Mouse (Mus musculus) E14TG2a.4 (cell line): Measurements from ENCODE around the gene Pdlim7.

ENCODE experiments used
- H3K27me3 ChIP-seq: 2 replicates; pipeline ENCODE4 v1.6.1; 2014; ENCODE audit warnings: low read length, control low read depth; ENCODE audit not compliant: insufficient read depth
- H3K36me3 ChIP-seq: 2 replicates; pipeline ENCODE4 v1.6.1; 2014; ENCODE audit warnings: low read length, control low read depth; ENCODE audit not compliant: insufficient read depth
- H3K4me1 ChIP-seq: replicated peaks from 2 replicates; pipeline ENCODE4 v1.6.1; 2014; ENCODE audit warnings: low read depth, low read length, control low read depth
- H3K4me3 ChIP-seq: replicated peaks from 2 replicates; pipeline ENCODE4 v1.5.1; 2014; ENCODE audit warnings: mild to moderate bottlenecking, low read length
- H3K9me3 ChIP-seq: 2 replicates; pipeline ENCODE4 v1.6.1; 2014; ENCODE audit warnings: low read length, control low read depth
- CTCF ChIP-seq: conservative IDR thresholded peaks from 2 replicates; pipeline ENCODE4 v1.5.1; 2014; ENCODE audit warnings: low read length
- NANOG ChIP-seq: IDR thresholded peaks from 2 replicates; pipeline ENCODE4 v1.6.1; 2014; ENCODE audit warnings: borderline replicate concordance, low read length, mixed read lengths
- POU5F1 ChIP-seq: IDR thresholded peaks from 2 replicates; pipeline ENCODE4 v1.6.1; 2014; ENCODE audit warnings: low read length, borderline replicate concordance

The Pdlim7 gene

GRCm38 (mm10) chr13:55468851-55469560 is 44.5 kb downstream of the Pdlim7 start:
- Histone ChIP-seq H3K4me1 (peaks cover 35% of the 10 kb centered on the region), H3K36me3 (peaks cover 10% of the 10 kb centered on the region; the same call in 1 of the 2 replicates), H3K4me3 (no peak overlapping the region), H3K27me3 (peaks cover 86% of the 10 kb centered on the region), H3K9me3 (no peaks in the 10 kb centered on the region)
- TF ChIP-seq NANOG (no peak), POU5F1 (no peak), CTCF (no peak)

- H3K27me3 ChIP-seq = peaks cover 60% of the 10 kb centered on the region
- no peaks in the 10 kb centered on the region for H3K9me3 ChIP-seq
- TF ChIP-seq NANOG (no peak), CTCF (no peak), POU5F1 (no peak)
Measured at GRCm38 (mm10) chr13:55465830-55466440, 47.5 kb downstream of the Pdlim7 start.

GRCm38 (mm10) chr13:55465184-55465583 is 48.3 kb downstream of the Pdlim7 start:
- peaks cover 53% of the 10 kb centered on the region for H3K27me3 ChIP-seq
- H3K9me3 ChIP-seq = no peaks in the 10 kb centered on the region
- peaks cover 41% of the 10 kb centered on the region for H3K4me1 ChIP-seq
- peak overlapping the region; percentile 90 for H3K4me3 ChIP-seq
- TF ChIP-seq POU5F1 (no peak), NANOG (no peak), CTCF (no peak)
- H3K36me3 ChIP-seq = peaks cover 40% of the 10 kb centered on the region

More at GRCm38 (mm10) chr13:55465830-55466440, 47.5 kb downstream of the Pdlim7 start:
- no peak overlapping the region for H3K4me3 ChIP-seq
- peaks cover 32% of the 10 kb centered on the region for H3K36me3 ChIP-seq
- peaks cover 39% of the 10 kb centered on the region for H3K4me1 ChIP-seq

DNA sequence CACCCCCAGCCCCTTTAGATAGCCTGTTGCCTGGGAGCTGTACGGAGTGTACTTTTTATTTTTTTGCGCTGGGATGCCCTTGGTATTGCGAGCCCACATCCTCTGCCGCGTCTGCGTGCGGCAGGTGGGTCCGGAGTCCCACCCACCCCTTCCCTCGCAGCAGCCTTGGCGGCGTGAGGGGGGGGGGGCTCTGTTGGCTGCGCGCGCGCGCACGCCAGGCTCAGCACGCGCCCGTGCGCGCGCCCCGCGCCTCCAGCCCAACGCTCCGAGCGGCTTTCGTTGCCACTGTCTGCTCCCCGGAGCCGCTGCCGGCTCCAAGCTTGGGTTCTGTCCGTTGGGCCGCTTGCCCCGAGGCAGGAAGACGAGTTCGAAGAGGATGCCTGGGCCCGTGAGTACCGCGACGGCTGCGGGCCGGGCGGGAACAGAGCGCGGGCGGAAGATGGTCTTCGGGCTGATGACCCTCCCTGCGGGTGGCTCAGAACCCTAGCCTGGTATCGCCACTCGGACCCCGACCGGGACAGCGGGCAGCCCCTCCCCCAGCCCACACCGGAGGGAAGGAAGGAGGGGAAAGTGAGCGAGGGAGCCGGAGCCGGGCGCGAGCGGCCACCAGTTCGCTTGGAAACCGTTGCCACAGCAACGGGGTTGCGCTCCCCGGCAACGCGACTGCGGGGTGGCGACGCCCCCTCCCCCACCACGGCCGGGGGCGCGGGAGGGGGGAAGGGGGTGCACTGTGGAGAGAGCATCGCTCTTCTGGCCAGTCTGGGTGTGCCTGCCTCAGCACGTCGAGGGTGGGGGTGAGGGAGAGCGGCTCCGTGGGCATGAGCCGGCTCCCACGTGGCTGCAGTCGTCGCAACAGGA is 49.2 kb downstream of the Pdlim7 start, which contains the start of gene Prr7:
Prr7 (plus strand) TSS at position 241 of the 858 bp plus-strand sequence.
- H3K9me3 ChIP-seq = no peaks in the 10 kb centered on the region
- H3K4me3 ChIP-seq = peak within 1 kb of the TSS; percentile 90
- TF ChIP-seq POU5F1 (no peak), CTCF (no peak), NANOG (no peak)
- H3K36me3 ChIP-seq = peaks cover 49% of the 10 kb centered on the region
- peaks cover 43% of the 10 kb centered on the region for H3K27me3 ChIP-seq
- H3K4me1 ChIP-seq = peaks cover 50% of the 10 kb centered on the region

- TF ChIP-seq CTCF = no peak
- TF ChIP-seq NANOG = no peak
- H3K4me3 ChIP-seq = peak overlapping the region; percentile 90
- no peaks in the 10 kb centered on the region for H3K9me3 ChIP-seq
- H3K4me1 ChIP-seq = peaks cover 58% of the 10 kb centered on the region
- peaks cover 56% of the 10 kb centered on the region for H3K36me3 ChIP-seq
- peaks cover 38% of the 10 kb centered on the region for H3K27me3 ChIP-seq
Measured at GRCm38 (mm10) chr13:55463399-55464026, 50.0 kb downstream of the Pdlim7 start.

DNA sequence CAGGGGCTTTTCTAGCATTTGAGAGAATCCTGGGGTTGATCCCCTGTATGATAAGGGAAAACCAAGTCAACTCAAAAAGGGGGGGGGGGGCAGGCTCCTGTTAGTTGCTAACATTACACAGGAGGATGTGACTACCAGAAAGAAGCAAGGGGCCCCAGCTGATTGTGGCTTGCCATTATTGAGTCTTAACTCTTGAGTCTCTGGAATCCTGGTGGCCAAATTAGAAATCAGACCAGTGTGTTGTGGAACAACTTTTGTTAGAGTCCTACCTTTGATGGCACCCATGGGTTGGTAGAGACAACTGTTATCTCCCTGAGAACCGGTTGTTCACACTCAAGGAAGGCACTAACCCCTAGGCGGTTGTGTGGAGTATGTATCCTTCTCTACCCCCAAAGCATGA is 50.5 kb downstream of the Pdlim7 start:
- Histone ChIP-seq H3K36me3 (peaks cover 62% of the 10 kb centered on the region), H3K9me3 (no peaks in the 10 kb centered on the region), H3K27me3 (peaks cover 32% of the 10 kb centered on the region), H3K4me1 (peaks cover 61% of the 10 kb centered on the region), H3K4me3 (no peak overlapping the region)
- TF ChIP-seq NANOG = no peak
- no peak for TF ChIP-seq POU5F1
- TF ChIP-seq CTCF = no peak

GRCm38 (mm10) chr13:55451785-55452549 is 61.5 kb downstream of the Pdlim7 start:
- TF ChIP-seq CTCF (no peak), NANOG (no peak), POU5F1 (no peak)

More at GRCm38 (mm10) chr13:55451785-55452549, 61.5 kb downstream of the Pdlim7 start:
- no peaks in the 10 kb centered on the region for H3K27me3 ChIP-seq
- H3K4me3 ChIP-seq = peak overlapping the region; percentile 51
- H3K9me3 ChIP-seq = no peaks in the 10 kb centered on the region
- peaks cover 79% of the 10 kb centered on the region for H3K4me1 ChIP-seq
- peaks cover 97% of the 10 kb centered on the region for H3K36me3 ChIP-seq
